Mouse (Mus musculus): ENCODE measurements around the gene Mfap4.

DNA sequence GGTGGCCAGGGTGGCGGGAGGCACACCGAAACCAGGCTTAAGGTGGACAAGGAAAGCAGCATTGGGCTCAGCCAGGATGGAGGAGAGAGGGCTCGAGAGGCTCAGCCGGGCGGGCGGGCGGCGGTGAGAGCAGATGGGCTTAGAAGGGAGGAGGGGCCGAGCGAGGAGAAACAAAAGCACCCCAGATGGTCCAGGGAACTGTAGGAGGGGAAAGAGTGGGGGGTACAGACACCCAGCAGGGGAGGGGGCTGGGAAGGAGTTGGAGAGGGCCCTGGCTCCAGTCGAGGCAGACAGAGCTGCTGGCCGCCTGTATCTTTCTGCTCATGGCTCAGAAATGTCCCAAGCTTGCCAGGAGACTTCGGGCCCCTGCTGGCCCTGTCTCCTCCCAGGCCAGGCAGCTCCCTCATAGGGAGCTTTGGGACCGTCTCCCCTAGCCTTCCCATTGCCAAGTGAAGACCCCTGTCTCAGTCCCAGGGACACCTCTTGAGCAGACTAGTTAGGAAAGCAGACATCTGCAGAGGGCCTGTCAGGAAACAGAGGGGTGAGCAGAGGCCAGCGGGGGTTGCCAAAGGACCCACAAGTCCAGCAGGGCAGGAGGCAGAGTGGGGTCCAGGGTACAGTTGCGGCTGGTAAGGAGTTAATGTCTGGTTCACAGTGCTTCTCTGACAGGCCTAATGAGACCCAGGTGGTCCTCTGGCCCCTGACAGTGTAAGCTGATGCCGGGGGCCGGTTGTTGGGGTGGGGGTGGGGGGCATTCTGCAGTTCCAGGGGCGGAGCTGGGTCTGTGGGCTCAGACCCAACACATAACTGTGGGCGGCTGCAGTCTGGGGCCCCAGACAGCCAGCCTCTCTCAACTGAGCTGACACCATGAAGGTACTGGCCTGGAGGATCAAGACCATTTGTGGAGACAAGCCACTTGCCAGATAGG lies at the start of gene Mfap4:
- TF ChIP-seq CTCF (IDR thresholded peaks at IDR 0.05; ENCODE audit: low read depth) (no peak), EP300 (optimal IDR thresholded peaks at IDR 0.05) (no peak)

All from stomach, postnatal 0 days (tissue).